Mouse (Mus musculus) fat pad, adult 2 months (tissue): ENCODE results near the gene Ska2.

Experiments
- DNase-seq: peaks from one replicate; pipeline ENCODE4 v3.0.0-alpha.2; 2011; ENCODE audit warnings: low read depth, low spot score; ENCODE audit errors: extremely low read depth

The Ska2 gene

GRCm38 (mm10) chr11:87108755-87109518 is at the start of gene Ska2:
Gene Ska2, plus strand, starts transcription at chr11:87109234.
- peak; percentile 100 for DNase-seq

GRCm38 (mm10) chr11:87060410-87060809 is 48.6 kb upstream of the Ska2 start:
- no peak for DNase-seq

GRCm38 (mm10) chr11:87062087-87062486 is 46.9 kb upstream of the Ska2 start:
- peak; percentile 86 for DNase-seq

DNA sequence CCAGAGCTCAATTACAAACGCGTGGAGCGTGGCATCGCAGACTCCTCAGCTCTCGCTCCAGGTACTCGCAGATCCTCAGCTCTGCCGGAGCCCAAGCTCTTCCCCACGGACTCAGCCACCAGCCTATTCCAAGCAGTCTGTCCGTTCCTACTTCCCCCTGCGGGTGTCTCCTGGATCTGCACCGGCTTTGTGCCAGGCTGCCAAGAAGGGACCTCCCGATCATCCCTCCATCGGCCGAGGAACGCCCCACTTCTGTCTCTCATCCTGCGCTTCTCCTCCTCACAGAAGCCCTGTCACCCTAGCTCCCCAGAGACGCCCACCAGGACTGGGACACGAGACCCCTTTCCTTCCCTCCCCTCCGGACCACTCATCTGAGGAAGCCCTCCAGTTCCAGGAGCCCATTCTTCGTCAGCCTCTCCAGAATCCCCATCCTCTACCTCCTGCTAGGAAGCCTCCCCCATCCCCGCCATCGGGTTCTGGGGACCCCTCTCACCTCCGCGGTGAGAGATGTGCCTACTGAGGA is 35.6 kb upstream of the Ska2 start:
- no peak for DNase-seq

DNA sequence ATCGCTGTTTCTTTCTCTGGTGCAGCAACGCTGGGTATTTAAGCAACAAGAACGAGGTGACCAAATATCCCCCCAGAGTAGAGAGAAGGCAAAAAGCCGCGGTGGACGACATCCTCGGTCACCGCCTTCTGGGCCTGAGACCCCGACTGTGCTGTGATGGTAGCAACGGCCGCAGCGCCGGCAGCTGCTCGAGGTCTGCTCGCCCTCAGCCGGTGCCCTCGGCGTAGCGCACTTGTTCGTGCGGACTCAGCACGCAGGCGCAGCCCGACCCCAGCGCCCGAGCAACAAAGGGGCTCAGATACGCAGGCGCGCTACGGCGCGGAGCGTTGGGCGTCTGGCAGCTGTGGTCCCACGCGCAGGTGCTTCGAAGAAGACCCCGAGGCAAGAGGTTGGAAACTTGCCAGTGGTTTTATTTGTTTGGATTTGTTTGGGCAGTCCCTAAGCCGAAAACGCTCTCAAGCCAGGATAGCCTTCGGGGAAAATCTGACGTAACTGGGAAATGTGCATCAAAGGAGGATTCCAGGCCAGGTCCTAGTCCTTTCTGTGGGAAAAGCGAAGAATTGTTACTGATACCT is 35.1 kb upstream of the Ska2 start, which contains the start of gene Gdpd1:
TSS of gene Gdpd1 (minus strand) at position 197 of the 575 bp plus-strand sequence.
- DNase-seq = peak; percentile 75

DNA sequence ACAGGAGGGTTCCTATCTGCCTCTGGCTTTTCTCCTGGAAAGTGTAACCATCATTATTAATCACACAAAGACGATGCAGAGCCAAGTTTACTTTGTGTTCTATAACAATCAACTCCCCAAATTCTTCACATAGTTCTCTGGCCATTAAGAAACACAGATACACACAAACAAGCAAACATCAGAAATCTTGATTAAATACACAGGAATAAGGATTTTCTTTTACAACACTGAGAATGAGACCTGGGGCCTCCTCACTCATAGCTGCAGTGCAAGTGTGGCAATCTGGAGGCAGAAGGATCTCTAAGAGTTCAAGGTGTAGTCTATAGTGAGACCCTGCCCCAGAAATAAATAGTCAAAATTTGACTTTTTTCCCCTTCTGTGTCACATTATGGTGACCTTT is 25.3 kb upstream of the Ska2 start:
- DNase-seq = no peak

DNA sequence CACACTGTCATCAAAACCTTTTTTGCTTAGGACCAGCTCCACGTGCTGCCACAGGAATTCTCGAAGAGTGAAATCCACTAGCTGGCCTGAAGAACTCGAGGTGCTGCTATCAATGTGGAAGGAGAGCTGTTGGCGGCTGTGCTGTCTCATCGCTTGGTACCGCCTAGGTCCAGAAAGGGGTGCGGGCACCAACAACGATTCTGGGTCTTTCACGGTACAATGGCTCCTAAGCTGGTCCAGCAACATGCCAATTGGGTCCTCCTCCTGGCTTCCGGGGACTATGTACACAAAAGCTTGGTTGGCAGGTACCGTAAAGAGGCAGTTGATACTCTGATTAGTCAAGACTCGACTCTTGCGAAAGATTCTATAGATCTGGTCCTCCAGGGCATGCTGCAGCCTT is 23.6 kb upstream of the Ska2 start:
- DNase-seq = no peak

GRCm38 (mm10) chr11:87086290-87086984 is 22.6 kb upstream of the Ska2 start, which contains the start of gene Smg8:
Gene Smg8, minus strand, starts transcription at chr11:87086774.
- no peak for DNase-seq

DNA sequence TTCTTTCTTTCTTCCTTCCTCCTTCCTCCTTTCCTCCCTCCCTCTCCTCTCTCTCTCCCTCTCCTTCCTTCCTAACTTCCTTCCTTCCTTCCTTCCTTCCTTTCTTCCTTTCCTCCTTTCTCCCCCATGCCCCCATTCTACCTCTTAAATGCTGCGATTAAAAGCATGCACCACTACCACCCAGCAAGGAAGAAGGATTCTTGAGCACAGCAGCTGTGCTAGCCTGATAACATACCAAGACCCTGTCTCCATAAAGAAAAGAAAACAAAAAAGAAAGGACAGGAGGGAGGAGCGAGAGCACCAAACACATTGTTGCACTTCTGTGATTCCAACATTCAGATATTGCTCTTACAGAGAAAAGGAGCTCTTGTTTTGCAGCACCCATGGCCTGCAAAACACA is 21.9 kb upstream of the Ska2 start:
- no peak for DNase-seq

GRCm38 (mm10) chr11:87108409-87108754 is 652 bp upstream of the Ska2 start, which contains the start of gene Prr11:
Gene Prr11, minus strand, starts transcription at chr11:87108708.
- no peak for DNase-seq

DNA sequence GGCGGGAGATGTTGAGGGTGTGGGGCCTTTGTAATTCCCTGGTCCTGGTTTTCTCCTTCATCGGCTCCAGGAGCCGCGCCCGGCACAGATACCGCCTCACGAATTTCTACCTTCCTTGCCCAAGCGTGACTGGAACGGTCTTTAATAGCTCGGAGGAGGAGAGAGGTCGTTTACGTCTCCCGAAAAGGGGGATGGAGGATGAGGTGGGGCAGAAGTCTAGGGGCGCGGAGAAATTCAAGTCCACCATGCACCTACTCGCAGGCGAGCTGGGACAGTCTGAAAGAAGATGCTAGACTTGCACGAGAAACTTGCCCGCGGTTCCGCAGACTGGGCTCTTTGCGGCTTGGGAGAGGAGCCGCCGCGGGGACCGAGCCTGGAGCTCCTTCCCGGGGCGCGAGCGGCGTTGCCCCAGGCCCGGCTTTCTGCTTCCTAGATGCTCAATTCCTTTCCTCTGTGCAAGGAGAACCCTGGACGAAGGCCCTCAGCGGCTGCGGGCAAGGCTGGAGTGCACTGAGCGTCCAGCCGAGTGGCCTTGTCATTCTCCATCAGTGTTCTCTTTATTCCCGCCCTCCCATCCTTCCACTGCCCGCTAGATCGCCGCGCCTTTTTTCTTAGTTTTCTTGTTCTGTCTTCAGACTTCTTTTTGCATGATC is 611 bp downstream of the Ska2 start:
- DNase-seq = no peak

GRCm38 (mm10) chr11:87110172-87110909 is 1.3 kb downstream of the Ska2 start:
- no peak for DNase-seq

DNA sequence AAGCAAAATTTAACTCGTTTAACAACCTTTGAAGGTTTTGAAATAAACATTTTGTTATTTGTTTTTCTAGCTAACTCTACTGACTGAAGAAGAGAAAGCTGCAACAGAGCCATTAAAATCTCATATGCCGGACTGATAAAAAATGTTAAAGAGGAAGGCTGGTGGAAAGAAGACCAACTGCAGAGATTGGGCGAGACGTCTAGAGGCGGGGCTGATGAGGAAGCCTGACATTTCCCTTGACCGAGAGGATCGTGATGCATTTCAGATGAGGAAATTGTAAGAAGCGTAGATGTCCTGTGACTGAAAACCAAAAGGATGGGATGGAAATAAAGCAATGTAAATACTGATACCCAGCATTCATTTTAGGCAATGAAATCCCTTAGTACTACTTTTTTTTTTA is 12.8 kb downstream of the Ska2 start:
- DNase-seq = no peak

DNA sequence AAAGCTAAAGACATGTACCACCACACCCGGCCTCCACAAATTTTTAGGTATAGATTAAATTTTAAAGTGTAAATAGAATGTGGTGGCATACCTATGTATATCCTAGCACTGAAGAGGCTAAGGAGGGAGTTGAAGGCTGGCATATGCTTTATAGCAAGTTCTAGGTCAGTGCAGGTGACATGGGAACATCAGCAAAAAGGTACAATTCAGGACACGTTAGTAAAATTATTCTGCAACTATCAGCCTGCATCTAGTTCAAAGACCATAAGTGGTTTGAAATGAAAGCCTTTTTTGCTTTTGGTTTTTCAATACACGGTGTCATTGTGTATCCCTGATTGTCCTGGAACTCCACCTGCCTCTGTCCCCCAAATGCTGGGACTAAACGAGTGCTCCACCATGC is 16.5 kb downstream of the Ska2 start:
- no peak for DNase-seq

DNA sequence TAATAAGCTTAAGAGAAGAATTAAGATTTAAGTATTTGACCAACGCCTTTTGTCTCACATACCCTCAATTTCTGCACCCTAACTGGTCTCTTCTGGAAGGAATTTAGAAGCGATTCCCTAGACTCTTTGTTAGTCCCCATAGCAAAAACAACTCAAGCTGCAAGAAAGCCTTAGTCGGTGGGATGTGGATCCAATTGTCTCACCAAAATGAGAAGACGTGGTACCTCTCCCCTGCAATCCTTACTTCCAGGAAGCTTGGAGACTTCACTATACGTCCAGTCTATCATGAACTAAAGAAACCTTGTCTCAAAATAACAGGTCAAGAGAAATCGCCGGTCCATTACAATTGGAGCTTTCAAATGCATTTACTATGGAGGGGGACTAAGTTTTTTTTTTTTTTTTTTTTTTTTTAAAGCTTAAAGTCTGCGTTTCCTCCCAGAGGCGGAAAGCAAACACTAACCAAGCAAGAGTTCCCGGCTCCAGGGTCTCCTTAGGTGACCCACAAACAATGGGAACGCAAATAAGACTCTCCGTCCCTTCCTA is 17.3 kb downstream of the Ska2 start:
- DNase-seq = no peak

DNA sequence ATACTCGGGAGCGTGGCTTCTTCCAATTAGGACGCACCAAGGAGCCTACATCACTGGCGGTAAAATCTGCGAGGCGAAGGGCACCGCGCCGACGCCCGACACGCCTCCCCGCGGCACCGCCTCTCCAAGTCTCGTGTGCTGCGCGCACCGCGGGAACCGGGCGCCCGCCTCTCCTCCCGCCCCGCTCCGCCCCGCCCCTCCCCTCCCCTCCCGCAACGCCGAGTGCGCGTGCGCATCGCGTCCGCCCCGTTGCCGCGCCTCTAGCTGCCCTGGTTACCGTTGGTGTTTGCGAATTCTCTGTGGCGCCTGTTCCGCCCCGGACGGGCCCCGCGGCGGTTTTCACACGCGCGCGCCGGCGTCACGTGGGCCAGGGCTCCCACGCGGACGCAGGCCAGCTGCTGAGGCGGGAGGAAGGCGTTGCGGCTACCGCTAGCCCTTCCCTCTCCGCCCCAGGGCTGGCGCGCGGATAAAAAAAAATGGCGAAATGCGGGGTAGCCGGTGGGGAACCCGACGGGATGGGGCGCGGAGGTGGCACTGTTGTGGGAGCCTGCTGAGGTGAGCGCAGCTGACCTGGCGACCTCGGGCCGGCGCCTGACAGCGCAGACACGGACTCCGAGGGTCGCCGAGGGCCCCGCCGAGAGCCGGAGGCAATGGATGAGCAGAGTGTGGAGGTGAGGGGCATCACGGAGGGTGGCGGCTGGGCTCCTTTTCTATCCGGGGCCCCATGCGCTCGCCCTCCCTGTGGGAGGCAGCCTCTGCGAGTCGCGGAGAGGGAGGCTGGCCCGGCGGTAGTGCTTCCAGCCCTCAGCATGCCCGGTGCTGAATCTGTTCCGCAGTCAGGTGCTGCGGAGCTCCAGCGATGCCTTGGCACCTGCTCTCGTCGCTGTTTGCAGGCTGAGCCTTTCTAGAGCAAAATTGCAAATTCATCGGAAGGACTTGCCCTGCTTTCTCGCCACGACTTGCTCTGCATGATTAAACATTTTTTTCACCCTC is 18.1 kb downstream of the Ska2 start, which contains the start of gene Trim37:
TSS of gene Trim37 (plus strand) at position 254 of the 993 bp plus-strand sequence.
- DNase-seq = peak; percentile 23

DNA sequence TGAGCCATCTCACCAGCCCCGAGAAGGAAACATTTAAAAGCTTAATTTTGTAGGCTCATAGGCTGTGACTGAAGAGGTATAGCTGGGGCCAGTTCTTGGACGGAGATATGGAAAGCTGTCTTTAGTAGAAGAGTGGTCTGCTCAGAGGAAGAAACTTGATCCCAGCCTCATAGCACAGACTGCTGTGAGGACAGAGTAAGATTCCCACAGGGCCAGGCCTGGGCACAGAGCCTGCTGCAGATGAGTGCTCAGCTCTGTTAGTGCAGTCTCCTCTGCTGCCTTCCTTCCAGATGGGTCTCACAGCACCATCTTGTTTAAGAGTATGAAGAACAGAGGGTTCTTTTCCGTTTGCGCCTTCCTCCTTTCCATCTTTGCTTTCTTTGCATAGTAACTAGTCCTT is 27.2 kb downstream of the Ska2 start:
- DNase-seq = no peak

DNA sequence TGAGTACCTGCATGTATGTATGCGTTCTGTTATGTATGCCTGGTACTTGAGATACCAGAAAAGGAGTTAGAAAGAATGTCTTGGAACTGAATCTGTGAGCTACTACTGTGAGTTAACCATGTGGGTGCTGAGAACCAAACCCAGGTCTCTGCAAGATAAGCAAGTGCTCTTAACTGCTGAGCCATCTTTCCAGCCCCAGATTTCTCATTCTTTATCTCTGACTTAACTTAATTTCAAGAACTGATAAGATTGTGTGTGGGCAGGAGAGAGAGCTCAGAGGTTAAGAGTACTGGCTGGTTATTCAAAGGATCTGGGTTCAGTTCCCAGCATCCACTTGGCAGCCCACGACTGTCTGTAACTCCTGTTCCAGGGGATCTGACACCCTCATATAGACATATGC is 49.0 kb downstream of the Ska2 start:
- DNase-seq = no peak

DNA sequence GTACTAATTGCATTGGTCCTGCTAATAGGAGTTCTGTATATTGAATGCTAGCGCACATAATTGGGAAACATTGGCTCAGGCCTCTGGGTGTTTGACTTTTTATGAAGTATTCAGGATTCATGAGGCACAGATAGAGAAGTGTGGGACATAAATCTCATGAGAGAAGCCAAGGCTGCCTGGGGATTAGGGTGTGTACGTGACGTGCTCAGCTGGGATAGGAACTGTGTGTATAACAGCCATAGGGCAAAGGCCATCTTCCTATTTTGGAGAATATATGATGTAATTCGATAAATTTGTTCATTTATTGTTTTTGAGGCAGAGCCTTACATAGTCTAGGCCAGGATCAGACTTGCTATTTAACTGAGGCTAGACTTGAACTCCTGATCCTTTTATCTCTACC is 53.7 kb downstream of the Ska2 start:
- DNase-seq = no peak
